Mouse (Mus musculus): ENCODE results near the gene Rnf31.

DNA sequence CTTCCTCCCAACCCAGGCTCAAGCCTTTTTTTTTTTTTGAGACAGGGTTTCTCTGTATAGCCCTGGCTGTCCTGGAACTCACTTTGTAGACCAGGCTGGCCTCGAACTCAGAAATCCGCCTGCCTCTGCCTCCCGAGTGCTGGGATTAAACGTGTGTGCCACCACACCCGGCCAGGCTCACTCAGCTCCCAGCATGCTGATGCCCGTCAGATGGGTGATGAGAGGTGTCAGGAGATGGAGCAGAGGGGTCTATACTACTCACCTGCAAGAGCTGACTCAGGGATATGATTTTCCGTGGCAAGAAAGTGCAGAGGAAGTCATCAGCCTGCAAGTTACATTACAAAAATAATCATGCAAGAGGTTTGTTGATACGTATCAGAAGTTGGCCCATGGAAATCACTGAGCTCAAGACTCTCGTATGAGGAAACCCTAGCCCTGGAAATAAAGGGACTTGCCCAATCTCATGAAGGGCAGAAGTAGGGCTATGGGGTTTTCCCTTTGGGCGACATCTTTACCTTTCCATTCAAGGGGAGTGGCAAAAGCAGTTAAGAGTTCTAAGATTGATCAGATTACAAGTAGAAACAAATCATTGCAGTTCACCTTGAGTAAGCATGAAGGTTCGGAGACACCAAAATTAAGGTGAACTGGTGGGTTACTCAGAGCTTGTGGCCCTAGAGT is 1.6 kb upstream of the Rnf31 start:
- no peak for TF ChIP-seq POU5F1 (IDR thresholded peaks at IDR 0.05; ENCODE audit: borderline replicate concordance, low read length)
- no peak for TF ChIP-seq CTCF (conservative IDR thresholded peaks at IDR 0.05; ENCODE audit: low read length)

Measured in E14TG2a.4 (cell line).